ENCODE assay signal across 8 mouse cellular contexts in the genomic region with DNA sequence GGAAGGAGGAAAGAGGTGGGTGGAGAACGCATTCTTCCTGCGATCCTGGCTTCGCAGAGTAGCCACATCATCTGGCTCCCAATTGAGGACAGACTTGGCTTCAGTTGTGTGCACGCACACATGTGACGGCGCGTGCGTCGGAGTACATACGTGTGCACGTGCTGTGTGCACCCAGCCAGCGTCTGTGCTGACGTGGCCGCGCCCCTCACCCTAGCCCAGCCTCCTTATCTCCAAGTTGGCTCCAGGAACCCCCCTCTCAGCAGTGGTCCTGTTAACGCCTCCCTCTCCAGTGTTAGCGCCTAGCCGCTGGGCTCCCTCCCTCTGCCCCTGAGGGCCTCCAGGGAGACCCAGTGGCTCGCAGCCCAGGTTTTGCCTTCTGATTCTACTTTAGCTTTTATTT.
DNase-seq lines count a peak whose midpoint lies in the region; ATAC-seq lines count a peak whose summit lies in the region.

No protein-coding gene starts in this region.

- no peak overlapping the region for H3K27ac ChIP-seq in hindbrain, embryonic 11.5 days (ENCODE audit: low read depth, low read length)
- no peak overlapping the region for H3K27ac ChIP-seq in midbrain, embryonic 10.5 days (replicated peaks)

- peak; percentile 30 for DNase-seq in left cerebral cortex, adult 18-20 months (ENCODE audit: low spot score in 2 of 2)
- no peak for DNase-seq in left cerebral cortex, adult 11 months (ENCODE audit: low spot score)
- DNase-seq in frontal cortex, postnatal 10 days (ENCODE audit: low spot score in 2 of 2): peak; percentile 37 to 46
- DNase-seq in hindbrain, embryonic 11.5 days (ENCODE audit: low spot score): peak; percentile 55
- peak; percentile 38 to 41 for DNase-seq in left cerebral cortex, postnatal 25 days (ENCODE audit: low spot score in 2 of 2)
- DNase-seq in midbrain, embryonic 10.5 days (ENCODE audit: low spot score): peak; percentile 36
- DNase-seq in right cerebral cortex, postnatal 4 days: peak; percentile 59

- no peak for ATAC-seq in hindbrain, embryonic 11.5 days (ENCODE audit: low FRiP score)
- no peak for ATAC-seq in CD4-positive, CD25-positive, alpha-beta regulatory T cell, adult 4 months

- H3K27me3 ChIP-seq in hindbrain, embryonic 11.5 days (ENCODE audit: control insufficient read depth, insufficient read depth, low read length): peaks cover 6% of the 10 kb centered on the region; the same call in 1 of the 2 replicates
- peaks cover 63% of the 10 kb centered on the region for H3K27me3 ChIP-seq in midbrain, embryonic 10.5 days (ENCODE audit: low read depth, poor library complexity, severe bottlenecking)

- intact Hi-C loops in left cerebral cortex, postnatal 25 days (cut with DNase I): no loop called here

- peak overlapping the region; percentile 30 for H3K4me2 ChIP-seq in hindbrain, embryonic 11.5 days (replicated peaks; ENCODE audit: low read depth, low read length)

- 2% methylated on average over 19 of the region's 19 CpGs for WGBS in hindbrain, embryonic 11.5 days
- WGBS in midbrain, embryonic 10.5 days: 2% methylated on average over 19 of the region's 19 CpGs

- H3K9me3 ChIP-seq in hindbrain, embryonic 11.5 days (ENCODE audit: control insufficient read depth, low read length): no peaks in the 10 kb centered on the region
- H3K9me3 ChIP-seq in midbrain, embryonic 10.5 days (replicated peaks): no peaks in the 10 kb centered on the region

- no peaks in the 10 kb centered on the region for H3K4me1 ChIP-seq in hindbrain, embryonic 11.5 days (replicated peaks; ENCODE audit: control insufficient read depth, insufficient read depth, low read length)
- peaks cover 20% of the 10 kb centered on the region for H3K4me1 ChIP-seq in midbrain, embryonic 10.5 days

- H3K9ac ChIP-seq in hindbrain, embryonic 11.5 days (ENCODE audit: low read depth, low read length): no peak overlapping the region

- H3K4me3 ChIP-seq in hindbrain, embryonic 11.5 days (ENCODE audit: low read depth, low read length): no peak overlapping the region
- peak overlapping the region; percentile 44 for H3K4me3 ChIP-seq in midbrain, embryonic 10.5 days

- no peaks in the 10 kb centered on the region for H3K36me3 ChIP-seq in hindbrain, embryonic 11.5 days (ENCODE audit: control insufficient read depth, insufficient read depth, low read length)
- H3K36me3 ChIP-seq in midbrain, embryonic 10.5 days: no peaks in the 10 kb centered on the region
